Mouse (Mus musculus) liver, adult 2 months (tissue): ENCODE data around the gene Sec14l1.

Experiments
- CTCF ChIP-seq: fragments of 200-500 bp; IDR thresholded peaks from 2 replicates; pipeline ENCODE4 v1.5.1; 2011; ENCODE audit warnings: low read depth, low read length, control low read depth
- POLR2A ChIP-seq: fragments of 200-500 bp; IDR thresholded peaks from 2 replicates; pipeline ENCODE4 v1.6.1; 2011; ENCODE audit warnings: low read length, control low read depth; ENCODE audit not compliant: insufficient read depth; ENCODE audit errors: extremely low read depth

- TF ChIP-seq CTCF = no peak
- no peak for TF ChIP-seq POLR2A
Observed at GRCm38 (mm10) chr11:117205042-117205441, 90.1 kb downstream of the Sec14l1 start.
